Mouse (Mus musculus) liver, adult 2 months (tissue): ENCODE measurements around the gene Tcp11l1. TPM values are rescaled to one million over a fixed set of nuclear protein-coding genes. Genes with fewer than 3 reads are reported as not detected.

ENCODE experiments used
- DNase-seq: peaks from one replicate; pipeline ENCODE4 v3.0.0-alpha.2; 2011; ENCODE audit warnings: low read depth, low spot score; ENCODE audit errors: extremely low read depth
- H3K27ac ChIP-seq: fragments of 200-500 bp; replicated peaks from 2 replicates; pipeline ENCODE4 v1.5.1; 2012; ENCODE audit warnings: low read depth, mild to moderate bottlenecking, control low read depth, inconsistent platforms, low read length; ENCODE audit not compliant: insufficient read depth
- H3K27me3 ChIP-seq: fragments of 200-500 bp; 2 replicates; pipeline ENCODE4 v1.6.1; 2012; ENCODE audit warnings: mild to moderate bottlenecking, moderate library complexity, low read length, inconsistent platforms; ENCODE audit not compliant: control insufficient read depth, insufficient read depth
- H3K36me3 ChIP-seq: fragments of 200-500 bp; 2 replicates; pipeline ENCODE4 v1.6.1; 2012; ENCODE audit warnings: low read length, inconsistent platforms; ENCODE audit not compliant: control insufficient read depth, insufficient read depth
- H3K4me1 ChIP-seq: fragments of 200-500 bp; 2 replicates; pipeline ENCODE4 v1.6.1; 2011; ENCODE audit warnings: low read length; ENCODE audit not compliant: control insufficient read depth, insufficient read depth
- H3K4me3 ChIP-seq: fragments of 200-500 bp; 2 replicates; pipeline ENCODE4 v1.5.1; 2011; ENCODE audit warnings: low read depth, mild to moderate bottlenecking, control low read depth, low read length, moderate library complexity; ENCODE audit not compliant: insufficient read depth
- H3K79me2 ChIP-seq: fragments of 200-500 bp; 2 replicates; pipeline ENCODE4 v1.6.1; 2012; ENCODE audit warnings: inconsistent platforms, mild to moderate bottlenecking, low read length, moderate library complexity; ENCODE audit not compliant: control insufficient read depth, insufficient read depth
- H3K9ac ChIP-seq: fragments of 200-500 bp; 2 replicates; pipeline ENCODE4 v1.6.1; 2012; ENCODE audit warnings: low read depth, mild to moderate bottlenecking, control low read depth, inconsistent platforms, low read length
- CTCF ChIP-seq: fragments of 200-500 bp; IDR thresholded peaks from 2 replicates; pipeline ENCODE4 v1.5.1; 2011; ENCODE audit warnings: low read depth, low read length, control low read depth
- POLR2A ChIP-seq: fragments of 200-500 bp; IDR thresholded peaks from 2 replicates; pipeline ENCODE4 v1.6.1; 2011; ENCODE audit warnings: low read length, control low read depth; ENCODE audit not compliant: insufficient read depth; ENCODE audit errors: extremely low read depth
- WGBS: fragments of 180-500 bp; shearing (Covaris S2); methylation state at CpG from one replicate; pipeline ENCODE4 v1.1.7; 2018; 5-methylcytosine and 5-hydroxymethylcytosine counted together
- polyA plus RNA-seq: library from polyadenylated mRNA; depleted of rRNA; stranded (reverse); fragments of >200 nt; gene quantifications from 2 replicates; pipeline ENCODE4 v1.2.3, GENCODE M21; 2012; rRNA removed
- total RNA-seq: library from RNA; depleted of rRNA; stranded (reverse); fragments of >200 nt; gene quantifications from 2 replicates; pipeline ENCODE4 v1.2.3, GENCODE M21; 2014; rRNA removed

Gene Tcp11l1
- 4.1 and 5.3 TPM in 2 replicates for total RNA-seq
- polyA plus RNA-seq, result 3.1 and 3.5 TPM in 2 replicates

GRCm38 (mm10) chr2:104711585-104712485, at the start of gene Tcp11l1:
Gene Tcp11l1 (minus strand): TSS chr2:104712169.
- H3K36me3 ChIP-seq, result no peaks in the 10 kb centered on the region
- H3K4me3 ChIP-seq, result peak within 1 kb of the TSS; percentile 96
- H3K27me3 ChIP-seq, result no peaks in the 10 kb centered on the region
- no peaks in the 10 kb centered on the region for H3K79me2 ChIP-seq
- peak within 1 kb of the TSS; percentile 77 for H3K27ac ChIP-seq
- H3K4me1 ChIP-seq, result no peaks in the 10 kb centered on the region
- peak within 1 kb of the TSS; percentile 97 for H3K9ac ChIP-seq
- under 1% methylated on average over 99 of the region's 99 CpGs for WGBS
- TF ChIP-seq CTCF, result no peak
- no peak for TF ChIP-seq POLR2A
- peak; percentile 43 for DNase-seq

DNA sequence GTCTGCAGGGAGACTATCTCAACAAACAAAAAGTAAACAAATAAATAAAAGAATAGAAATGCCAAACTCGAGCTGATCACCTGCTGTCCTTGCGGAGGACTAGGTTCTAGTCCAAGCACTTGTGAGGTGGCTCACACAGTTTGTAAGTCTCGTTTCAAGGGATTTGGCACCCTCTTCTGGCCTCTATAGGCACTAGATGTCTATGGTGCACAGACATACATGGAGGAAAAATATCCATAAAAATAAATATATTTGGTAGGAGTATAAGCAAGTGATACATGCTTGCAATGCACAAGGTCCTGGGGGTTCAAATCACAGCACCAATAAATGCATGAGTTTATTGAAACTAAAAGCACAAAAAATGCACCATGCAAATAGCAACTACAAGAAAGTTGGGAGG, 38.6 kb upstream of the Tcp11l1 start:
- no peaks in the 10 kb centered on the region for H3K27me3 ChIP-seq
- no peak overlapping the region for H3K4me3 ChIP-seq
- peak; percentile 44 for TF ChIP-seq CTCF
- no peak for TF ChIP-seq POLR2A
- H3K27ac ChIP-seq, result no peak overlapping the region
- peaks cover 4% of the 10 kb centered on the region; the same call in 1 of the 2 replicates for H3K4me1 ChIP-seq
- H3K9ac ChIP-seq, result no peak overlapping the region
- 49% methylated on average over 3 of the region's 3 CpGs for WGBS
- H3K79me2 ChIP-seq, result no peaks in the 10 kb centered on the region
- peak; percentile 68 for DNase-seq
- H3K36me3 ChIP-seq, result no peaks in the 10 kb centered on the region

DNA sequence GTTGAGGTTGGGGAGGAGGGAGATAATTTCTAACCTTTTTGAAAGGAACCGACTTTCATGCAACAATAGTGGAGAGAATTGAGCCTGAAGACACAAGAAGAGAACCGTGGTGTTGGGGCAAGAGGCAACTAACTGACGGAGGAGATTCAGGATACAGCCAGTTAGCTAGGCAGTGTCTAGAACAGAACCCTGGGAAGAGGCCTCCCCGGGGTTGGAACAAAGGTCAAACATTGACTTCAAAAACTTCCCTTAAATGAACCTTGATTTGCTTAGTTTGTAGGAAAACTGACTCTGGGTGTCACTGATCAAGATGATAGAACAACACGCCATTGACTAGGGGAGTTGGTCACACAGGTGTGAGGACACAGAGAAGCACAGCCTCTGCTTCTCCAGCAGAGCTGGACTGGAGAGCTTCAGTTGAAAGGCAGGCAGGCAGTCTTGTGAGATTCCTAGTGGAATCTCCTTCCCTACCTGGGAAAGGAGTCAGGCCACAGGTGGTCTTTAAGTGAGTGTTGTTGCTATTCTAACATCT, 36.7 kb upstream of the Tcp11l1 start:
- 40% methylated on average over 5 of the region's 5 CpGs for WGBS
- DNase-seq, result peak; percentile 46

DNA sequence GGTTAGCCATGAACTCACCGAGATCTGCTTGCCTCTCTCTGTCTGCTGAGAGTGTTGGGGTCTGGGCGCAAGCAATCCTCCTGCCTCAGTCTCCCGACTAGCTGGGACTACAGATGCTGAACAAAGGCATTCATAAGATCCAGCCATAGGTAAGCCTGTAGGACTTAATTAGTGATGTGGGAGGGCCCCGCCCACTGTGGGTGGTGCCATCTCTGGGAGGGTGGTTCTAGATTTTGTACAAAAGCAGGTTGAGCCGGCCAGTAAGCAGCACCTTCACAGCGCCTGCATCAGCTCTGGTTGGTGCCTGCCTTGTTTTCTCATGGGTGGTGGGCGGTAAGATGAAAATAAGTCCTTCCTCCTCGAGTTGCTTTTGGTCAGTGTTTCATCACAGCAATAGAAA, 34.3 kb upstream of the Tcp11l1 start:
- Histone ChIP-seq H3K27me3 (no peaks in the 10 kb centered on the region), H3K4me3 (no peak overlapping the region), H3K4me1 (peaks cover 6% of the 10 kb centered on the region; the same call in 1 of the 2 replicates), H3K27ac (no peak overlapping the region), H3K9ac (no peak overlapping the region), H3K36me3 (no peaks in the 10 kb centered on the region), H3K79me2 (peaks cover 4% of the 10 kb centered on the region; the same call in 1 of the 2 replicates)
- DNase-seq, result no peak
- TF ChIP-seq POLR2A (no peak), CTCF (no peak)
- 54% methylated on average over 8 of the region's 8 CpGs for WGBS

More for the DNA sequence above, 36.7 kb upstream of the Tcp11l1 start:
- H3K4me3 ChIP-seq, result no peak overlapping the region
- H3K27ac ChIP-seq, result no peak overlapping the region
- H3K36me3 ChIP-seq, result no peaks in the 10 kb centered on the region
- H3K4me1 ChIP-seq, result peaks cover 4% of the 10 kb centered on the region; the same call in 1 of the 2 replicates
- no peak overlapping the region for H3K9ac ChIP-seq
- no peak for TF ChIP-seq POLR2A
- H3K27me3 ChIP-seq, result no peaks in the 10 kb centered on the region
- no peaks in the 10 kb centered on the region for H3K79me2 ChIP-seq

GRCm38 (mm10) chr2:104743971-104744370, 32.0 kb upstream of the Tcp11l1 start:
- Histone ChIP-seq H3K9ac (no peak overlapping the region), H3K27me3 (no peaks in the 10 kb centered on the region), H3K27ac (no peak overlapping the region), H3K79me2 (peaks cover 7% of the 10 kb centered on the region; the same call in 1 of the 2 replicates), H3K4me3 (no peak overlapping the region), H3K4me1 (peaks cover 8% of the 10 kb centered on the region; the same call in 1 of the 2 replicates), H3K36me3 (no peaks in the 10 kb centered on the region)
- peak; percentile 33; the same call in 1 of the 2 replicates for TF ChIP-seq CTCF
- TF ChIP-seq POLR2A, result no peak
- WGBS, result 53% methylated on average over 5 of the region's 5 CpGs
- DNase-seq, result peak; percentile 69

- H3K79me2 ChIP-seq, result peaks cover 9% of the 10 kb centered on the region; the same call in 1 of the 2 replicates
- peak overlapping the region; percentile 99 for H3K27ac ChIP-seq
- peak overlapping the region; percentile 96 for H3K4me3 ChIP-seq
- H3K36me3 ChIP-seq, result no peaks in the 10 kb centered on the region
- H3K9ac ChIP-seq, result peak overlapping the region; percentile 80
- WGBS, result 6% methylated on average over 7 of the region's 7 CpGs
- no peaks in the 10 kb centered on the region for H3K27me3 ChIP-seq
- peaks cover 10% of the 10 kb centered on the region for H3K4me1 ChIP-seq
- TF ChIP-seq CTCF (no peak), POLR2A (no peak)
- peak; percentile 95 for DNase-seq
Observed at GRCm38 (mm10) chr2:104743160-104743559, 31.2 kb upstream of the Tcp11l1 start.
